ENCODE assay signal across 16 mouse cellular contexts in genomic region chr16:35038343-35039057, GRCm38 (mm10). TPM values are rescaled to one million over a fixed set of nuclear protein-coding genes. Genes with fewer than 3 reads are reported as not detected.
DNase-seq lines count a peak whose midpoint lies in the region; ATAC-seq lines count a peak whose summit lies in the region.
"Had no signal": no experiment of that assay in that cellular context is flagged by ENCODE, and none has a peak within 500 bp of the region (broad histone marks: within the 10 kb centered on the region; RNA-seq: fewer than 3 reads in every experiment).

No protein-coding gene starts in this region.

- H3K9ac ChIP-seq in hindbrain, embryonic 11.5 days (ENCODE audit: low read depth, low read length), result no peak overlapping the region
- H3K9ac ChIP-seq in hindbrain, embryonic 16.5 days (ENCODE audit: low read depth, low read length), result no peak overlapping the region
- H3K9ac ChIP-seq in neural tube, embryonic 12.5 days, result no peak overlapping the region
- H3K9ac ChIP-seq in neural tube, embryonic 15.5 days (replicated peaks), result no peak overlapping the region
- H3K9ac ChIP-seq: embryonic facial prominence, embryonic 13.5 days; limb, embryonic 15.5 days had no signal

- no peaks in the 10 kb centered on the region for H3K9me3 ChIP-seq in hindbrain, embryonic 11.5 days (ENCODE audit: control insufficient read depth, low read length)
- no peaks in the 10 kb centered on the region for H3K9me3 ChIP-seq in hindbrain, embryonic 16.5 days (ENCODE audit: control insufficient read depth, low read length)
- H3K9me3 ChIP-seq in neural tube, embryonic 12.5 days, result no peaks in the 10 kb centered on the region
- no peaks in the 10 kb centered on the region for H3K9me3 ChIP-seq in neural tube, embryonic 15.5 days (replicated peaks)
- H3K9me3 ChIP-seq: embryonic facial prominence, embryonic 13.5 days; limb, embryonic 15.5 days had no signal

- no peak overlapping the region for H3K4me3 ChIP-seq in hindbrain, embryonic 11.5 days (ENCODE audit: low read depth, low read length)
- no peak overlapping the region for H3K4me3 ChIP-seq in hindbrain, embryonic 16.5 days (ENCODE audit: low read length)
- H3K4me3 ChIP-seq in neural tube, embryonic 12.5 days, result no peak overlapping the region
- no peak overlapping the region for H3K4me3 ChIP-seq in neural tube, embryonic 15.5 days (replicated peaks)
- H3K4me3 ChIP-seq: embryonic facial prominence, embryonic 13.5 days; limb, embryonic 15.5 days had no signal

- WGBS in hindbrain, embryonic 11.5 days, result 21% methylated on average over 4 of the region's 4 CpGs
- WGBS in hindbrain, embryonic 16.5 days, result 15% methylated on average over 4 of the region's 4 CpGs
- WGBS in neural tube, embryonic 12.5 days, result 14% methylated on average over 4 of the region's 4 CpGs
- 6% methylated on average over 4 of the region's 4 CpGs for WGBS in neural tube, embryonic 15.5 days

- H3K27ac ChIP-seq in hindbrain, embryonic 11.5 days (ENCODE audit: low read depth, low read length), result no peak overlapping the region
- H3K27ac ChIP-seq in hindbrain, embryonic 16.5 days (ENCODE audit: low read depth, low read length), result no peak overlapping the region
- no peak overlapping the region for H3K27ac ChIP-seq in neural tube, embryonic 12.5 days
- H3K27ac ChIP-seq in neural tube, embryonic 15.5 days (replicated peaks), result no peak overlapping the region
- H3K27ac ChIP-seq: embryonic facial prominence, embryonic 13.5 days; limb, embryonic 15.5 days had no signal

- H3K27me3 ChIP-seq in hindbrain, embryonic 11.5 days (ENCODE audit: control insufficient read depth, insufficient read depth, low read length), result no peaks in the 10 kb centered on the region
- H3K27me3 ChIP-seq in hindbrain, embryonic 16.5 days (replicated peaks; ENCODE audit: control insufficient read depth, insufficient read depth, low read length), result no peaks in the 10 kb centered on the region
- H3K27me3 ChIP-seq in neural tube, embryonic 12.5 days (replicated peaks), result no peaks in the 10 kb centered on the region
- H3K27me3 ChIP-seq in neural tube, embryonic 15.5 days (replicated peaks), result no peaks in the 10 kb centered on the region
- H3K27me3 ChIP-seq: embryonic facial prominence, embryonic 13.5 days; limb, embryonic 15.5 days had no signal

- H3K4me2 ChIP-seq in hindbrain, embryonic 11.5 days (replicated peaks; ENCODE audit: low read depth, low read length), result no peak overlapping the region
- no peak overlapping the region for H3K4me2 ChIP-seq in hindbrain, embryonic 16.5 days (ENCODE audit: low read length)
- no peak overlapping the region for H3K4me2 ChIP-seq in neural tube, embryonic 12.5 days (replicated peaks)
- no peak overlapping the region for H3K4me2 ChIP-seq in neural tube, embryonic 15.5 days
- H3K4me2 ChIP-seq: embryonic facial prominence, embryonic 13.5 days; limb, embryonic 15.5 days had no signal

- no peaks in the 10 kb centered on the region for H3K36me3 ChIP-seq in hindbrain, embryonic 11.5 days (ENCODE audit: control insufficient read depth, insufficient read depth, low read length)
- peaks cover 3% of the 10 kb centered on the region for H3K36me3 ChIP-seq in hindbrain, embryonic 16.5 days (ENCODE audit: control insufficient read depth, insufficient read depth, low read length)
- peaks cover 6% of the 10 kb centered on the region; the same call in 1 of the 2 replicates for H3K36me3 ChIP-seq in neural tube, embryonic 12.5 days
- 0 out of 2 replicates have a peak, but pooled peaks cover 9% of the 10 kb centered on the region for H3K36me3 ChIP-seq in neural tube, embryonic 15.5 days
- H3K36me3 ChIP-seq: limb, embryonic 15.5 days had no signal

- ATAC-seq in hindbrain, embryonic 11.5 days (ENCODE audit: low FRiP score), result peak; percentile 38; the same call in 1 of the 2 replicates
- ATAC-seq in hindbrain, embryonic 16.5 days, result no peak
- ATAC-seq in neural tube, embryonic 12.5 days (ENCODE audit: low FRiP score, low read depth), result peak; percentile 71; the same call in 1 of the 2 replicates
- ATAC-seq in neural tube, embryonic 15.5 days (ENCODE audit: low FRiP score), result no peak
- ATAC-seq: activated CD4-positive, CD25-positive, alpha-beta regulatory T cell, adult 4 months had no signal

- DNase-seq in hindbrain, embryonic 11.5 days (ENCODE audit: low spot score), result peak; percentile 30
- peak; percentile 51 for DNase-seq in embryo, embryonic 11 days
- no peak for DNase-seq in cerebellum, postnatal 25 days
- DNase-seq in Muller cell, postnatal 12 days (ENCODE audit: inconsistent ontology term), result no peak
- DNase-seq: adrenal gland, postnatal 25 days; cerebellum, adult 9-11 months; heart, adult 18-20 months; kidney, postnatal 10 days; lung, adult 18-20 months; lung, postnatal 36 days had no signal

- peaks cover 2% of the 10 kb centered on the region; the same call in 1 of the 2 replicates for H3K4me1 ChIP-seq in hindbrain, embryonic 11.5 days (replicated peaks; ENCODE audit: control insufficient read depth, insufficient read depth, low read length)
- no peaks in the 10 kb centered on the region for H3K4me1 ChIP-seq in hindbrain, embryonic 16.5 days (ENCODE audit: control insufficient read depth, insufficient read depth, low read depth, low read length)
- peaks cover 7% of the 10 kb centered on the region for H3K4me1 ChIP-seq in neural tube, embryonic 12.5 days
- H3K4me1 ChIP-seq in neural tube, embryonic 15.5 days, result 0 out of 2 replicates have a peak, but pooled peaks cover 3% of the 10 kb centered on the region
- H3K4me1 ChIP-seq: embryonic facial prominence, embryonic 13.5 days; limb, embryonic 15.5 days had no signal

RNA-seq across cellular contexts. Expression of gene Hacd2, which starts 16.3 kb away (rescaled TPM):
- polyA plus RNA-seq in hindbrain, embryonic 11.5 days (2014; fragmentation: Nextera tagmentation; extraction: Ambion mirVana), result 27.7 and 31.7 TPM in 2 replicates
- 47.3 and 49.9 TPM in 2 replicates for polyA plus RNA-seq in hindbrain, embryonic 16.5 days (2015; fragmentation: Nextera tagmentation; extraction: Ambion mirVana)
- 36.0 and 47.8 TPM in 2 replicates for polyA plus RNA-seq in neural tube, embryonic 12.5 days (2016; fragmentation: Nextera tagmentation; extraction: Ambion mirVana)
- 49.1 and 55.2 TPM in 2 replicates for polyA plus RNA-seq in neural tube, embryonic 15.5 days (2015; fragmentation: Nextera tagmentation; extraction: Ambion mirVana)

Comparison
In these comparisons a context has a peak if more than half of its experiments do, and no peak if none do; other contexts are left out.
1. ATAC-seq: peak in hindbrain, embryonic 11.5 days (single experiment) and neural tube, embryonic 12.5 days (single experiment); none in hindbrain, embryonic 16.5 days (single experiment) and neural tube, embryonic 15.5 days (single experiment).
2. DNase-seq: peak in hindbrain, embryonic 11.5 days (single experiment) and embryo, embryonic 11 days (single experiment); none in cerebellum, postnatal 25 days (0 of 2) and Muller cell, postnatal 12 days (single experiment).